23 mouse cellular contexts compared by ENCODE assay signal in the genomic region with DNA sequence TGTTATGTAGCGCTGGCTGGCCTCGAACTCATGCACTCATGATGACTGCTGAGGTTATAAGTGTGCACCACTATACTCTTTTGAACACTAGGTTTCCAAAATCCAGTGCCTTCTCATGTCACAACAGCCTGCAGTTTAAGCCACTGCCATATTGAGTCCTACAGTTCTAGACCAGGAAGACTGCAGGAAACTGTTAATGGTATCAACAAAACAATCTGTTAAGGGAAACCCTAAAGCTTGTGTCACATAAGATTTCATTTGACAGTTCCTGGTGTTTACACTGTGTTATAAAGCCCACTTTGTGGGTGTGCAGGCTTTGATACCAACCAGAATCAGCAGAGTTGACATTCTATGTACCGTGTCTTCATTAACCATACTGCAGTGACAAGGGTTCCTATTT. TPM values are rescaled to one million over a fixed set of nuclear protein-coding genes. Genes with fewer than 3 reads are reported as not detected.
A peak's percentile ranks its signal among the peaks of the same experiment; 100 is the strongest.
DNase-seq lines count a peak whose midpoint lies in the region; ATAC-seq lines count a peak whose summit lies in the region.
"Had no signal": no experiment of that assay in that cellular context is flagged by ENCODE, and none has a peak within 500 bp of the region (broad histone marks: within the 10 kb centered on the region; RNA-seq: fewer than 3 reads in every experiment).

No protein-coding gene starts in this region.

- ATAC-seq in common myeloid progenitor, adult 5-6 weeks (replicated peaks; ENCODE audit: low read depth, poor library complexity, severe bottlenecking) = peak; percentile 31
- ATAC-seq in megakaryocyte progenitor cell, adult 5-6 weeks (replicated peaks; ENCODE audit: poor library complexity) = peak; percentile 16
- ATAC-seq in liver, embryonic 11.5 days (replicated peaks; ENCODE audit: low FRiP score) = no peak
- ATAC-seq: CD4-positive, CD25-positive, alpha-beta regulatory T cell, adult 4 months; forebrain, embryonic 13.5 days; forebrain, embryonic 15.5 days; forebrain, postnatal 0 days had no signal

- no peak for DNase-seq in limb, embryonic 10.5 days (ENCODE audit: low spot score)
- no peak for DNase-seq in liver, embryonic 11.5 days (ENCODE audit: low spot score)
- DNase-seq in MN1 (ENCODE audit: low spot score) = no peak
- DNase-seq: adrenal gland, adult 2 months; adrenal gland, postnatal 10 days; adrenal gland, postnatal 25 days; B cell, adult 2 months; cerebellum, adult 11 months; cerebellum, adult 18-20 months; cerebellum, adult 8-10 months; cerebellum, adult 9-11 months; cerebellum, postnatal 14 days; cerebellum, postnatal 36 days; forebrain, postnatal 0 days had no signal

- no peak overlapping the region for H3K27ac ChIP-seq in limb, embryonic 10.5 days
- H3K27ac ChIP-seq in liver, embryonic 11.5 days (ENCODE audit: low read depth, low read length) = no peak overlapping the region
- H3K27ac ChIP-seq: embryonic facial prominence, embryonic 10.5 days; embryonic facial prominence, embryonic 12.5 days; forebrain, embryonic 13.5 days; forebrain, embryonic 15.5 days had no signal

- WGBS in limb, embryonic 10.5 days = 94% methylated on average over 3 of the region's 3 CpGs
- WGBS in liver, embryonic 11.5 days = 77% methylated on average over 3 of the region's 3 CpGs

- H3K9me3 ChIP-seq in limb, embryonic 10.5 days (replicated peaks) = no peaks in the 10 kb centered on the region
- no peaks in the 10 kb centered on the region for H3K9me3 ChIP-seq in liver, embryonic 11.5 days (ENCODE audit: control insufficient read depth, low read length)
- H3K9me3 ChIP-seq: embryonic facial prominence, embryonic 10.5 days; embryonic facial prominence, embryonic 12.5 days; forebrain, embryonic 13.5 days; forebrain, embryonic 15.5 days; G1E had no signal

- no peak overlapping the region for H3K4me3 ChIP-seq in limb, embryonic 10.5 days
- H3K4me3 ChIP-seq in liver, embryonic 11.5 days (ENCODE audit: low read depth, low read length) = no peak overlapping the region
- H3K4me3 ChIP-seq: embryonic facial prominence, embryonic 10.5 days; embryonic facial prominence, embryonic 12.5 days; forebrain, embryonic 13.5 days; forebrain, embryonic 15.5 days had no signal

- peaks cover 10% of the 10 kb centered on the region; the same call in 1 of the 2 replicates for H3K4me1 ChIP-seq in limb, embryonic 10.5 days
- H3K4me1 ChIP-seq in liver, embryonic 11.5 days (replicated peaks; ENCODE audit: control insufficient read depth, insufficient read depth, low read length) = no peaks in the 10 kb centered on the region; the same call in 1 of the 2 replicates
- H3K4me1 ChIP-seq: embryonic facial prominence, embryonic 12.5 days had no signal

- H3K9ac ChIP-seq in liver, embryonic 11.5 days (ENCODE audit: low read depth, low read length) = no peak overlapping the region
- H3K9ac ChIP-seq: embryonic facial prominence, embryonic 12.5 days; forebrain, embryonic 13.5 days; forebrain, embryonic 15.5 days; forebrain, postnatal 0 days had no signal

- no peaks in the 10 kb centered on the region for H3K27me3 ChIP-seq in limb, embryonic 10.5 days (ENCODE audit: low read depth, poor library complexity, severe bottlenecking)
- no peaks in the 10 kb centered on the region for H3K27me3 ChIP-seq in liver, embryonic 11.5 days (replicated peaks; ENCODE audit: control insufficient read depth, insufficient read depth, low read length)
- H3K27me3 ChIP-seq: CH12.LX; embryonic facial prominence, embryonic 12.5 days; forebrain, embryonic 13.5 days had no signal

- no peaks in the 10 kb centered on the region for H3K36me3 ChIP-seq in limb, embryonic 10.5 days
- no peaks in the 10 kb centered on the region for H3K36me3 ChIP-seq in liver, embryonic 11.5 days (ENCODE audit: control insufficient read depth, insufficient read depth, low read length)
- H3K36me3 ChIP-seq: embryonic facial prominence, embryonic 10.5 days; embryonic facial prominence, embryonic 12.5 days; forebrain, embryonic 15.5 days; G1E had no signal

- H3K4me2 ChIP-seq in liver, embryonic 11.5 days = no peak overlapping the region
- H3K4me2 ChIP-seq: embryonic facial prominence, embryonic 12.5 days; forebrain, embryonic 13.5 days; forebrain, embryonic 15.5 days had no signal

RNA-seq across cellular contexts. Expression of gene Nrip1, which starts 3.6 kb away (rescaled TPM):
- total RNA-seq in common myeloid progenitor, adult 5-6 weeks (2017) = 46.7 and 48.3 TPM in 2 replicates
- 18.5 and 24.2 TPM in 2 replicates for total RNA-seq in megakaryocyte progenitor cell, adult 5-6 weeks (2015)
- total RNA-seq in megakaryocyte progenitor cell, adult 5-6 weeks (2017) = 11.0 and 14.3 TPM in 2 replicates
- polyA plus RNA-seq in limb, embryonic 10.5 days (2016; fragmentation: Nextera tagmentation; extraction: Ambion mirVana) = 37.3 and 37.9 TPM in 2 replicates
- 35.0 and 37.3 TPM in 2 replicates for polyA plus RNA-seq in liver, embryonic 11.5 days (2014; fragmentation: Nextera tagmentation; extraction: Ambion mirVana)
- total RNA-seq: CH12.LX had no signal
